Mouse (Mus musculus): ENCODE results near the gene Prdx5.

Prdx5 gene

GRCm38 (mm10) chr19:6909507-6910289, at the start of gene Prdx5, which contains the start of gene Trmt112:
Prdx5 (minus strand) TSS chr19:6910106.
Trmt112 (plus strand) TSS chr19:6909698.
- DNase-seq (ENCODE audit: low read depth, low spot score) = peak; percentile 56

- DNase-seq (ENCODE audit: low read depth, low spot score) = no peak
Measured at GRCm38 (mm10) chr19:6956461-6956860, 46.6 kb upstream of the Prdx5 start.

- no peak for DNase-seq (ENCODE audit: low read depth, low spot score)
Measured at GRCm38 (mm10) chr19:6955424-6955823, 45.5 kb upstream of the Prdx5 start.

GRCm38 (mm10) chr19:6954046-6954445, 44.1 kb upstream of the Prdx5 start:
- no peak for DNase-seq (ENCODE audit: low read depth, low spot score)

GRCm38 (mm10) chr19:6952712-6953037, 42.8 kb upstream of the Prdx5 start:
- DNase-seq (ENCODE audit: low read depth, low spot score) = no peak

GRCm38 (mm10) chr19:6951994-6952711, 42.2 kb upstream of the Prdx5 start:
- no peak for DNase-seq (ENCODE audit: low read depth, low spot score)

GRCm38 (mm10) chr19:6951381-6951968, 41.6 kb upstream of the Prdx5 start:
- DNase-seq (ENCODE audit: low read depth, low spot score) = peak; percentile 69

GRCm38 (mm10) chr19:6950613-6951153, 40.8 kb upstream of the Prdx5 start:
- DNase-seq (ENCODE audit: low read depth, low spot score) = no peak

- DNase-seq (ENCODE audit: low read depth, low spot score) = no peak
Measured at GRCm38 (mm10) chr19:6949951-6950350, 40.0 kb upstream of the Prdx5 start.

- no peak for DNase-seq (ENCODE audit: low read depth, low spot score)
Measured at GRCm38 (mm10) chr19:6949532-6949931, 39.6 kb upstream of the Prdx5 start.

- DNase-seq (ENCODE audit: low read depth, low spot score) = no peak
Measured at GRCm38 (mm10) chr19:6948186-6948585, 38.3 kb upstream of the Prdx5 start.

GRCm38 (mm10) chr19:6947742-6948141, 37.8 kb upstream of the Prdx5 start:
- no peak for DNase-seq (ENCODE audit: low read depth, low spot score)

GRCm38 (mm10) chr19:6943709-6944108, 33.8 kb upstream of the Prdx5 start:
- no peak for DNase-seq (ENCODE audit: low read depth, low spot score)

GRCm38 (mm10) chr19:6942764-6943163, 32.9 kb upstream of the Prdx5 start:
- DNase-seq (ENCODE audit: low read depth, low spot score) = no peak

GRCm38 (mm10) chr19:6942249-6942691, 32.4 kb upstream of the Prdx5 start, which contains the start of gene Gpr137:
Gpr137 (minus strand) TSS chr19:6942480.
- peak; percentile 86 for DNase-seq (ENCODE audit: low read depth, low spot score)

GRCm38 (mm10) chr19:6941372-6942248, 31.7 kb upstream of the Prdx5 start, which contains the start of gene Bad:
Bad (plus strand) TSS chr19:6941861.
- DNase-seq (ENCODE audit: low read depth, low spot score) = peak; percentile 92

GRCm38 (mm10) chr19:6940396-6941351, 30.8 kb upstream of the Prdx5 start:
- no peak for DNase-seq (ENCODE audit: low read depth, low spot score)

GRCm38 (mm10) chr19:6939106-6940002, 29.4 kb upstream of the Prdx5 start:
- no peak for DNase-seq (ENCODE audit: low read depth, low spot score)
